Mouse (Mus musculus) layer of hippocampus, adult 9-10 months (tissue): ENCODE data around the gene Cry2.
"Not testable (repeated sequence)": the region's sequence is repeated elsewhere in the genome, so short reads cannot be mapped to it uniquely, and the experiment has no call there.

Experiments used
- DNase-seq: peaks from one replicate; pipeline ENCODE4 v3.0.0; 2022; ENCODE audit warnings: low spot score

The Cry2 gene

DNA sequence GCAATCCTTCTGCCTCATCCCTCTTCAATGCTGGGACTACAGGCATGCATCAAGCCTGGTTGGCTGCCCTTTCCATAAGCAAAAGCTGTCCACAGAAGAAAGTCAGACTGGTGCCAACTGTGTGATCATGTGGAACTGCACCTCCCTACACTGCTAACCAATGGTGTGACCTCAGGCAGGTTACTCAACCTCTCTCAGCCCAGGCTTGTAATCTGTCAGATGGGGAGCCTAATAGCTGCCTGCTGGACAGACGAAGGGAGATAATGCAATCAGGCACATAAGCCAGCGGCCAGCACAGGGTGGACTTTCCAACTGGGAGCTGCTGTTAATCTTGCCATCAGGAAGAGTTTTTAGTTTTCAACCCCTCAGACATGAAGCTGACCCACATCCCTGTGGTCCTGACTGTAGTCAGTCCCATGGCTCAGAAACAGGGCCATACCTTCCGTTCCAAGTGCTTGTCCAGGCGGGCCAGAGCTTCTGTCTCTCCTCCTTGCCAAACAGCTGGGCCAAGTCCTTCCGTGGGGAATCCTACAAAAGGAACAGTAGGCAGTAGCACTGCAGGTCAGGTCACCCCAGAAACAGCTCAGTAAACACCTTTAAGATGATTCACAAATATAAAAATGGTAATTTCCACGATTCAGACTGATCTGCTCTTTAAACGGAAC lies 12.0 kb downstream of the Cry2 start:
- no peak for DNase-seq

DNA sequence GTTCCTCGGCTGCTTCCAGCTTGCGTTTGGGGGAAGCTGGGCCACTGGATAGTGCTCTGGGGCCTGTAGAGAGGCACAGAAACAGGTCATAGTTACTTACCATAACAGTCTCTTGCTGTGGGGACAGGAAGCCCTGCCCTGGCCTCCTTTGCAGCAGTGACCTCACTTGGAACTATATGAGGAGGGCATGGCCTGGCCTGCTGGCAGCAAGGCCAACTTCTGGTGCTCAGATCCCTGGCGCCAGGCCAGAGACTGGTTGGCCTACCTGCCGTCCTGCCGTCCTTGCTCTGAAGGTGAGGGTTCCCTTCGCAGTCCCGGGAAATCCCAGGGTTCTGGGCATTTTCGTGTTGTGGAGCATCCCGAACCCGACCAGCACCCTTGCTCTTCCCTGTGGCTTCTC lies 22.1 kb downstream of the Cry2 start:
- DNase-seq, result no peak

DNA sequence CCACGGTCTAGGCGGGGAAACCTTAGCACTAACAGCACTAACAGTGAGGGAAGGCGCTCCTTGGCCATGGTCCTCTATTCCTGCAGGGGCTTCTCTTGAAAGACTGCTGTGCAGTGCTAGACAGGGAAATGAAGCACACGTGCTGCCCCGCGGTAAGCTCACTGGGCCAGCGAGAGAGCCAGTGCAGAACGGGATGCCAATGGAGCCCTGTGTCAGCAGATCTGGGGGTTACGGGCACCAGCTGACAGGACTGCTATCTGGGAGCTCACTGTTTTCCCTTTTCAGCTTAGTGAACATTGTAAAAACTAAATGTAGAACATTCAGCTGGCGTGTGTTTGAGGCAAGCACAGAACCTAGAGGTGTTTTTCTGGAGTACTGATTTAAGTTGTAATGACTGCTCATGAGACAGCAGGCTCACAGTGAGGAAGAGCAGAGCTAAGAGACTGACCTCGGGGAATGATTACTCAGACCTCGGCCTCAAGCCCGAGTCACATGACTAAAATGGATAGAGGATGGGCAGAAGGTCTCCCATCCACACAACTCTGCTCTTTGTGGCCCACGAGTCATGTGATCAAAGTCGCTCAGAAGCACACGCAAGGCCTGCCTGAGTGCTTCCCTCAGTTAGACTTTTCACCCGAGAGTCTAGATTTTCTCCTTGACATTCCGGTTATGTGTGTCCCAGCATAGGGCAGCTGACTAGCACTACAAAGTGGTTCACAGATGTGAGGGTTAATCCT lies 25.4 kb downstream of the Cry2 start:
- no peak for DNase-seq

DNA sequence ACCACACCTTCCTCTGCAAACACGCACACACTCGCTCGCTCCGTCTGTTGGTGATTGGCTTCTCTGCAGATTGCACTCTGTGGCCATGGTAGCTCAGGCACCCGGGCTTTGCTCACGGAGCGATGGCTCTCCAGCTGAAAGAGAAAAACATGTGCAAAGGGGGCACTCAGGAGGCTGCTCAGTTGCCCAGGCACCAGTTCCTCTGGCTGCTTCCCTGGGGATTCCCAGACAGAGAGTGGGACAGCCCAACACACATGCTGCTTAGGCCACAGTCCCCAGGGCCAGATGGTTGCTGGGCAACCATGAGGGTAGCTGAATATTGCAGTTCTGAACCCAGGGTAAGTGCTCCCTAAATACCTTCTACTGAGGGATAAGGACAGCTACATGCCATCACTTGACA lies 28.2 kb downstream of the Cry2 start:
- no peak for DNase-seq

DNA sequence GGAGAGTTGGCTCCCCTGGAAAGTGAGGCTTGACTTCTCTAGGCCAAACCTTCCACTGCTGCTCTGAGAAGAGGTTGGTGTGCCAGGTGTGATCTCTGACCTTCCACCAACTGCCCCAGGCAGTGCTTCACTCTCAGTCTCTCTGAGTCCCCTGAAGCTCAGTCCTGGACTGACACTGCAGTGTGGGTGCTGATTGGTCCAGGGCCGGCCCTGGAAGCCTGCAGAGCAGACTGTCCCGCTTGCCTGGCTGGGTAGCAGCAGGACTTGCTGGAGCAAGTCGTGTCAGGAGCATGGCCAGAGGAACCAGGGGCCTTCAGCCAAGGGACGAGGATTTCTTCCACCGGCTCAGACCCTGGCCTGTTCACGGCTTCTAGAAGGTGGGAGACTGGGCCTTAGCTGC lies 29.1 kb downstream of the Cry2 start:
- DNase-seq, result no peak

DNA sequence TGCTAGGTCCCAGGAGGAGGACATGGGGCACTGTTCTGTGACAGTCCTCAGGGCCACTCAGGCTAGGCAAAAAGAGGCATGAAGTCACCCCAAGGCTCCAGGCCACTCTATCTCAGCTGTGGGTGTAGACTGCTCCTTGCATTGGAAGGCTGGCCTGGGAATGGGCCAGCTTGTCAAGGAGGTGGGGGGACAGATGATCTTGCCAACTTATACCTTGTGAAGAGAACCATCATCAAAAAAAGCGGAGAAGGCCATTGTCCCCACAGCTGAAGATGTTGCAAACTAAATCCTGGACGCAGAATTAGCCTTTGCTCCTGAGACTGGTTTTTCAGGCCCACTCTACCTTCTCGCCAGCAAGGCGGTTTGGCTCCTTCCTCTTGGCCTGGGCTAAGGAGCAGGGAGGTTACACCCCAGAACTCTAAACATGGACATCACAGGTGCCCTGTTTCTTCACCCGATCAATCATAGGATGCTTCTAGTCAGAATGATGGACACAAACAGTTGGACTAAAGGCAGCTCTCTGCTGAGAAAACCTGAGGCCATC lies 30.0 kb downstream of the Cry2 start:
- DNase-seq, result no peak

DNA sequence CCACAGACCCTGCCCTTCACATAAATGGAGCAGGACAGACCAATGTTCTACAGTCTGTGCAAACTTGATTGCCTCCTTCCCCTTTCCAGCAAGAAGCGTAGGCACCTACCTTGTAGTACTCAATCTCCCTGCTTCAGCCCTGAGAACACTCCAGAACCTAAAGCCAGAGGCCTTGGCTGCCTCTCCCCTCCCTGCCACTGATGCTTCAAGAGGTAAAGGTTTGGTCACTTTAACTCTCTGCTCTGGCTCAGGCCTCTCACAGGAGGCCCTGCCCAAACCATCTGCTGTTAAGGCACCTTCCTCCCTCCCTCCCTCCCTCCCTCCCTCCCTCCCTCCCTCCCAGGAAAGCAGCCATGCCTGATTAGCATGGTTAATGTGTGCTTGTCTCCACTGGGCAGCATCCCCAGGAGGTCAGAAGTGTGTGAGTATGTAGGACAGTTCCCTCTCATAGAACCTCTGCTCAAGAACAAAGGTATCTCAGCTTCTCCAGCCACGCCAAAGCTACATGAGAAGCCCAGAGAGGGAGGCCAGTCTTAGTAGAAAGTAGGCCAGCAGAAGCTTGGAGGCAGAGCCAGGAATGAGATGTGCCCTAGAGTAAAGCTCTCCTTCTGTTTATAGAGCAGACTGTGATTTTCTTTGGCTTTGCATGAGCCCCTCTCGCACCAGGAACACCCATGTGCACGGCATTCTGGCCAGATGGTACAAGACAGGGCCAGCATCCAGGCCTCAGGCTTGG lies 31.1 kb downstream of the Cry2 start:
- no peak for DNase-seq

DNA sequence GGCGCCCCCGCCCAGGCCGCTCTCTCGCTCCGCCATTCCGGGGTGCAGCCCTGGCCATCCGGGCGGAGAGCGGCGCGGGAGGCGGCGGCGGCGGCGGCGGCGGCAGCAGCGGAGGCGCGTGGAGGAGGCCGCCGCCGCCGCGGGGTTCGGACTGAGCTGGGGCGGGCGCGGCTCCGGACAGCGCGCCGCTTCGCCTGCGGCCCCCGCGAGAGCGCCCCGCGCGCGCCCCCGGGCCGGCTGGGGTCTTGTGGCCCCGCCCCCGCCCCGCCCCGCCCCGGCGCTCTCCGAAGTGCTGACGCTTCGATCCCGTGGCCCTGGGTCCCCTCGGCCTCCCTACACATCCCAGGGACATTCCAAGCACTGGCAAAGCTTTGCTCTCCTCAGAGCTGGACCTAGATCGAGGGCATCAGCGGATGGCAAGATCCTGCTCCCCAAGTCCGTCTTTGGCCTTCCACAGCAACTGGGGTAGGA lies 32.7 kb downstream of the Cry2 start, which contains the start of gene Mapk8ip1:
Mapk8ip1 (minus strand) TSS at position 173 of the 471 bp plus-strand sequence.
- DNase-seq, result no peak

DNA sequence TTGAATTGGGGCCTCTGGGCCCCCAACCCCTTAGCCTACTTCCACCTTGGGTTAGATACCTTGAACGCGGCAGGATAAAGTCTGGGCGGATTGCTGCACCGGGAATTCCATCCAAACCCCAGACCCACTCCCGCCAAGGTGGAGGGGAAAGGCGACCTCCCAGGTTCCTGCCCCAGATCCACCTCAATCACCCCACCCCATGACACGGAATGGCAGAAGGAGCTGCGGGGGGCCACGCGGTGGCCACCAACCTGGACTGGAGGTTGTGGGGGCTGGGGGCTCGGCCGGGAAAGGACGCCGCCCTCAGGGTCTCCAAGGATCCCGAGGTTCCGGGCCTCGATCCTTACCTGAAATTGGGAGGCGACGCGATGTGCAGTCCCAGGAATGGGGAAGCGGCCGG lies 33.2 kb downstream of the Cry2 start:
- DNase-seq, result no peak

DNA sequence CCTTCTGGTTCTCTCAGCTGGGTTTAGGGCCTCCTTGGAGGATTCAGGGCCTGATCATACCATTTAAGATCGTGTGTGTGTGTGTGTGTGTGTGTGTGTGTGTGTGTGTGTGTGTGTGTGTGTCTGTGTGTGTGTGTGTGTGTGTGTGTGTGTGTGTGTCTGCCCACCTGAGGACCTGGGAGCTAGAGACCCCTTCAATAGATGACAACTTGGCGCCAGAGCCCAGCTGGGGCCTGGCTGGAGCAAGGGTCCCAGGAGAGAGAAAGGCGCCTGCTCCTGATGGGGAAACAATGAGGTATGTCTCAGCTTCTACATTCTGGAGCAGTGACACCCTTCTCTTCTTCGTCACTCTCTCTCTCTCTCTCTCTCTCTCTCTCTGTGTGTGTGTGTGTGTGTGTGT lies 34.0 kb downstream of the Cry2 start:
- DNase-seq, result not testable (repeated sequence)

DNA sequence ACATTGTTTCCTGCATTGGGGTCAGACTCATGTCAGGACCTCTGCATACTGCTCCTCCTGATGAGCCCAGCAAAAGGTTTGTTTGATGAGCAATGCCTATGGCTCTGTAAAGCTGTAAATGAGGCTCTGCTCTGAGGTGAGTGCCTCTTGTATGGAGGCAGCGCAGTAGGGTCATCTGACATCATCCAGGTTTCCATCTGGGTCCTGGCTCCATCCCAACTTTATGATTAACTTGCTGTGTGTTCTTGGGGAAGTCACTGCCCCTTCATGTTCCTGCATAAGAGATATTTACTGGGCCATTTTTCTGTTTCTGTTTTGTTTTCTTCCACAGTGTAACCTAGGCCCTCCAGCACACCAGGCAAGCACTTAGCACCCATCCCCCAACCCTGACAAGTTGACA lies 36.4 kb downstream of the Cry2 start:
- DNase-seq, result no peak

DNA sequence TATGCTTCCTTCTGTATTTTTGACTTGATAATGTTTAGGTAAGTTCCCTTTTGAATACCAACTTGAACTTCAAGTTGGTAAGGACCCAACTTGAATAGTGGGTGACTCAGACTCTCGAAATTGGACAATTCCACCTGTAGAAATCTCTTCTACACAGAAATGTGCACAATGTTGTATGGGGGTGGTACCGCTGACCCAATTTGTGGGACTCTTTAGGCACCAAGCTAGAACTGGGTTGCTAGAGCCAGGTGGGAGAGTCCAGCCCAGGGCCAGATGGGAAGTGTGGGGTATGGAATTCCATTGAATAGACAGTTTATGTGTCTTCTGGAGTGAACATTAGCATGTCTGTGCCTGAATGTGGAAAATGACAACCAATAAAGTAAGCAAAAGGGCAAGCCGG lies 38.3 kb downstream of the Cry2 start:
- DNase-seq, result no peak

DNA sequence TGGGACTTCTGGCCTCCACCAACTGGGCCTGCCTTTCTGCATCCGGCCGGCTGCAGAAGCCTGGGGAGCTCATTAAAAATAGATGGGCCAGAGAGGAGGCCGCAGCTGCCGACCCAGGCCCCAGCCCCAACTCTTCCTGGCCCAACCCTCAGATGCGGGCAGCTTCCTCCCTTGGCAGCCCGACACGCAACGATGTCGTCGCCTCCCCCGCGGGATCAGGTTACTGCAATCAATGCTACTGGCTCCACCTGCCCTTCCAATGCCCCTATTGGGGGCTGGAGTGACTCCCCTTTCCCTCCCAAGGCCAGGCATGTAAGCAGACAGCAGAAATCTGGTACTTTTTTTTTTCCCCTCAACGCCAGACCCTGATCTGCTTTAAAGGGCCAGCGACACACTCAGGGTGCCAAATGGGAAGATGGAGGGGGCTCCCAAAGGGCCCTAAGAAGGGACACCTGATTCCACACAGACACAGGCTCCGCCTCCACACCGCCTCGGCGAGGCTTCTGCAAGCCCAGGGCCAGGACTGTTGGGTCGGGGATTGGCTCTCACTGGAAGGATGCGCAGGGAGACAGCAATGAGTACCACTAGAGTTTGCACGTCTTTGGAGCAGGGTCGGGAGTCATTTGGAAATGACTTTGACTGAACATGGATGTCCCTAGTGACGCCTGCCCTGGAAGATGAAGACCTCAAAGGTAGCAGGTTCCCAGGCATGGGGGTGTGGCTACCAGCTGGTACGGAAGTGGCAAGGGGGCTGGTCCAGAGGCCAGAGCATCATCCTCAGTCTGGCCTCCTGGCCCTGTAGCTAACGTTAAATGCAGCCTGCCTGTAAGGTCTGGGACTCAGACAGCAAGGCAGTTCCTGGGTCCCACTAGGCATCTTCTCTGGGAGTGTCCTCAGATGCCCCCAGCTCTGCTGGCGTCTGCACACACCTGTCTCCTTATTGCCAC lies 41.3 kb downstream of the Cry2 start:
- no peak for DNase-seq

DNA sequence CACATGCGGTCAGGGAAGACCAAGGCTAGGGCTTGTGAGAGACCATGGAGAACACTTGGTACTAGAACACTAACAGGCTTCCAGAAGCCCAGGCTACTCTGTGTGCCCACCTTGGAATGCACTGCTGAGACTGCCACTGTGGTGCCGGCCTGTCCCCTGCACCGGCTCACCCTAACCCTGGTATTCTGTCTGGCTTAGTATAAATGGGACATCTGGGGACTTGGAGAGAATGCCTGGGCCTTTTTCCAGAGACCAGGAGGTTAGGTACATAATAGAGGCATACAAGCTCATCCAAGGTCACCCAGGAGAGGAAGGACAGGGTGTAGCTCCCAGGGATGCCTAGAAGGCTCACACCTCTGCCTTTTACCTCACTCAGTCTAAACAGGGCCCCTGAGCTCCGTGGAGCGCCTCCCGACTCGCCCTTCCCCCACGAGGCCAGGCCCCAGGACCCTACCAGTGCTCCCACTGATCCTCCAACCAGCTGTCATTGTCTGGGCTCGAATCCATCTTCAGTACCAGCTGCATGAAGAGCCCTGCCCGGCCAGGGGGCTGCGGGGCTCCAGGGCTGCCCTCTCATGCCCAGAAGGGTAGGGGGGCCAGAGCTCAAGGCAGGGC lies 42.0 kb downstream of the Cry2 start:
- no peak for DNase-seq

DNA sequence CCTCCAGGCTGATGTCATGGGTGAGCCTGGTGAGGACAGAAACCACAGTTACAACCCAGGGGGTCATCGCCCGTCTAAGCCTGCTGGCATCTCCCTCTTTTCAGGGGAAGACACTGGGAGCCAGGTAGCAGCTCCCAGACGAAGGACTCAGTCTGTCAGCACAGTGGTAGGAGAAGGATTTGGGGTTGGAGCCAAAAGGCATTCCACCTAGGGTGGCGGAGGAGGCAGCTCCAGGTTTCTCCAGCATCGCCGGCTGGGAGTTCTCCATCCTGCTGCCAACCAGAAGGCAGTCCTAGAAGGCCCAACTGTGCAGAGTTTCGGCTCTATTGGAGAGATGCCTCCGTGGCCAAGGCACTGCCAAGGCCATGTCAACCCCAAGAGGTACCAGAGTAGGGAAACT lies 42.7 kb downstream of the Cry2 start:
- no peak for DNase-seq

DNA sequence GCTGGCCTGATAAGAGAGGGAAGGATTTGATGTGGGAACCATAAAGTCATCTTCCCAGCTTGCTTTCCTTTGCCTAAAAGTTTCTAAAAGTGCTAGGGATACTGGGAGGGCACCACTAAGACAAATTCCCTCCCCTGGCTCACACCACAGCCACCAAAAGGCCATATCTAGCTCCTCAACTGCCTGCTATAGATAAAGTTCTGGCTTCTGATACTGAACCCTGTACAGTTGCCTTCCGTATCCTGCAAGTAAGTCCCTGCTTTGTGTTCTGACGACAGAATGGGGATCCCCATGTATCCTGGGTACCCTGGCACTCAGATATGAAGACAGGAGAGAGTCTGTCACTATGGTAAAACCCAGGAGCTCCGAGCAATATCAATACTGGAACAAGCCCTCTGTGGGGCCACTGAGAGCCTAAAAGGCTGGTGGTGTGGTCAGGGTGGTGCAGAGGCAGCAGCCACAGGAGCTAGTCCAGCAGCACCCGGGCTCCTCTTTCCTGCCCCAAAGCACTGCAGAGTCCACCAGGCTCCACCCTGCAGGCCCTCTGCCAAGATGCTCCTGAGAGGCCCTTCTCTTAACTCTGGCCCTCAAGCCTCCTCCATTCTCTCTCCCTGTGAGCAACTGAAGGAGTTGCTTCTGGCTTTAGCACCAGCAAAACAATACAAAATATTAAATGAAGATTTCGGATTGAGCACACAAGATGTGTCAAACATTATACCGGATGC lies 43.5 kb downstream of the Cry2 start:
- no peak for DNase-seq

DNA sequence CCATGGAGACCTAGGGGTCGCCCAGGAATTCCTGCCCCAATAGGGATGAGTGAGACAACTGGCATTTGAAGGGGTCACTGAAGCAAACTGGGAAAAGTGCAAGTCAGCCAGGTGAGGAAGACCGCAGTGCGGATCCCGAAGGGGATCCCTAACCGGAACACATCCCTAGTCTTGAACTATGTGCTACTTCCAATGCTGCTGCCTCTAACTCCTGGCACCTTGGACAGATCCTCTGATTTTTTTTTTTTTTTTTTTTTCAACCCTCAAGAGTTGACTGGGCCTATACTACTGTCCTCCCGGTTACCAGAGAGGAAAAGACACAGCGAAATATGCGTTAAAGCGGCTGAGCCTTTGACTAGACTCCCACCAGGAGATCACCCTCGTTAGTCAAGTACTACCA lies 44.2 kb downstream of the Cry2 start:
- DNase-seq, result no peak

DNA sequence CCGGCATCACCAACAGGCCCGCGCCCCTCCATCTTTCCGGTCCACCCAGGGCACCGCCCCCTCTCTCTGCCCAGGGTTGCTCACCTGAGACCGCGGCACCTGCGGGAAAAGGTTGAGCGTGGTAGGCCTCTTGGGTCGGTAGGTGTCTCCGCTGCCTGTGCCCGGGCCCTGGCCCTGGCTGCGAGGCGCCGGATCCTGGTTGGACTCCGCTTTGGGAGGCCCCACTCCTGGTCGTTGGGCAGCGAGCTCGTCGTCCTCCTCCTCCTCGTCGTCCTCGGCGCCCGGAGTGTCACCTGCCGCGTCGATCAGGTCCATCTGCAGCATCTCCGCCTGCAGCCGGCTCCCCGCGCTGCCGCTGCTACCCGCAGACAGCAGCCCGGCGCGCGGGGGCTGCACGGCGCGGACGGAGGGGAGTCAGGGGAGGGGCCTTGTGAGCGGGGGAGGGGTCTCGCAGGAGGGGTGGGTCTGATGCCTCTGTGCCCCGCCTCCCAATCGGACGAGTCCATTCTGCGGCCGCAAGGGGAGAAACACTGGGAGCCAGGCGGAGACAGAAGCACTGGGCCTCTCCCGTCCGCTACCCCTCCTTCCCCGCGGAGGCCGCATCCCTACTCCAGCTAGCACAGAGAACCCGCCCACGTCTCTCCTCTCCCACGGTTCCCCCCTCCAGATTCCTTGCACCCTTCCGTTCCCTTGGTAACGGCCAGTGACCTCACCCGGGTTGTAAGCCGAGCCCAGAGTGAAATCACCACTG lies 44.8 kb downstream of the Cry2 start:
- peak; percentile 82 for DNase-seq

DNA sequence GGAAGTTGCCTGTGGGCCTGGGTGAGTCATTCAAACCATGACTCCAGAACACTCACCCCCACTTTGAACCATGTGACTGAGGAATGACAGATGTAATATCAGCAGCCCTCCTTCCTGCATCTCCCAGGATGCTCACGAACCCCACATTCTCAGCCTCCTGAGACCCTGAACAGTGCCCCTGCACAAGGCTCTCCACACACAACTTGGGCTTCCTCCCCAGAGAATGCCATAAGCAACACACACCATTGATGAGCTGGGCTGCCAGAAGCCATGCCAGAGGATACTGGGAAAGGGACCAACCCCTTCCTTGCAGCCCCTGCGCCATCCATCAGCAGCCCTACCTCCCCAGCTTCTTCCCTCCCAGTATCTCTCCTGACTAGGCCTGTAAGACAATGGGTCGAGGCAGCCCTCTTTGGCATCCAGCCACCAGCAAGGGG lies 45.7 kb downstream of the Cry2 start:
- no peak for DNase-seq

DNA sequence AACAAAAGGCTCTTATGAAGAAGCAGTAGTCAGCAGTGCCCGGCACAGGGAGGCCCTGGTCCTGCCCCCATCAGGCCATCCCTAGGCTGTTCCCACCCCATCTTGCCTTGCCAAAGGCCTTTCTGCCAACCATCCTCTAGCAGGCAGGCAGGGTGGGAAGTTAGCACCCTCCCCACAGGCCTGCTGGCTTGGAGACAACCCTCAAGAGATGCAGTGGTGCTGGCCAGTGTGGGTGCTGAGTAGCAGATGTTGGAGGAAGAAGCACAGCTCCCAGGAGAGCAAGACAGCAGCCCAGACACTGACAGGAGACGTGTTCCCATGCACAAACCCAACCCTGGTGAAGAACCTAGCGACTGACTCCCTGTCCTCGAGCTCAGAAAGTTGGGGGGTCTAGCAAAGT lies 46.2 kb downstream of the Cry2 start:
- DNase-seq, result no peak
